Mouse (Mus musculus) stomach, embryonic 16.5 days (tissue): Measurements from ENCODE around the gene Cd200r1. TPM values are rescaled to one million over a fixed set of nuclear protein-coding genes. Genes with fewer than 3 reads are reported as not detected.
A peak's percentile ranks its signal among the peaks of the same experiment; 100 is the strongest.

Experiments
- ATAC-seq: fragments of 200-750 bp; cut with Nextera tagmentation; 2 replicates; pipeline ENCODE4 v1.8.0; 2017; ENCODE audit warnings: moderate number of reproducible peaks, moderate TSS enrichment; ENCODE audit not compliant: insufficient read depth, low FRiP score
- H3K27ac ChIP-seq: fragments of 300-500 bp; sonication (generic); 2 replicates; pipeline ENCODE4 v1.5.1; 2014; ENCODE audit warnings: low read length
- H3K27me3 ChIP-seq: fragments of 300-500 bp; sonication (generic); 2 replicates; pipeline ENCODE4 v1.6.1; 2014; ENCODE audit warnings: low read length, control low read depth, mixed read lengths; ENCODE audit not compliant: control insufficient read depth, insufficient read depth
- H3K36me3 ChIP-seq: fragments of 300-500 bp; sonication (generic); 2 replicates; pipeline ENCODE4 v1.6.1; 2014; ENCODE audit warnings: low read length; ENCODE audit not compliant: control insufficient read depth, insufficient read depth
- H3K4me1 ChIP-seq: fragments of 300-500 bp; sonication (generic); 2 replicates; pipeline ENCODE4 v1.6.1; 2014; ENCODE audit warnings: low read length, control low read depth, mixed read lengths; ENCODE audit not compliant: control insufficient read depth, insufficient read depth
- H3K4me2 ChIP-seq: fragments of 300-500 bp; sonication (generic); 2 replicates; pipeline ENCODE4 v1.6.1; 2014; ENCODE audit warnings: low read depth, low read length, mixed read lengths
- H3K4me3 ChIP-seq: fragments of 300-500 bp; sonication (generic); replicated peaks from 2 replicates; pipeline ENCODE4 v1.5.1; 2014; ENCODE audit warnings: mild to moderate bottlenecking, low read length
- H3K9ac ChIP-seq: fragments of 300-500 bp; sonication (generic); 2 replicates; pipeline ENCODE4 v1.6.1; 2014; ENCODE audit warnings: low read length
- H3K9me3 ChIP-seq: fragments of 300-500 bp; sonication (generic); replicated peaks from 2 replicates; pipeline ENCODE4 v1.6.1; 2016; ENCODE audit warnings: low read length, control low read depth; ENCODE audit not compliant: control insufficient read depth
- WGBS: fragments of 180-500 bp; shearing (Covaris S2); extraction: QIAGEN DNeasy Blood & Tissue Kit; methylation state at CpG from one replicate; pipeline ENCODE4 v1.1.7; 2014; 5-methylcytosine and 5-hydroxymethylcytosine counted together
- polyA plus RNA-seq: library from polyadenylated mRNA; unstranded; fragments of >200 nt; fragmentation: Nextera tagmentation; extraction: Ambion mirVana; gene quantifications from 2 replicates; pipeline ENCODE4 v1.2.1, GENCODE M21; 2015

Gene Cd200r1
- polyA plus RNA-seq, 1 experiment from 2014 or later = 1.7 TPM

GRCm38 (mm10) chr16:44724847-44725246, 40.7 kb upstream of the Cd200r1 start:
- no peaks in the 10 kb centered on the region for H3K9me3 ChIP-seq
- peak overlapping the region; percentile 98 for H3K9ac ChIP-seq
- H3K4me1 ChIP-seq = peaks cover 9% of the 10 kb centered on the region
- WGBS = under 1% methylated on average over 14 of the region's 14 CpGs
- H3K4me2 ChIP-seq = peak overlapping the region; percentile 84
- 0 out of 2 replicates have a peak, but pooled peaks cover 8% of the 10 kb centered on the region for H3K36me3 ChIP-seq
- H3K27ac ChIP-seq = peak overlapping the region; percentile 92
- H3K27me3 ChIP-seq = no peaks in the 10 kb centered on the region
- H3K4me3 ChIP-seq = peak overlapping the region; percentile 73
- ATAC-seq = peak; percentile 15

- H3K4me2 ChIP-seq = peak overlapping the region; percentile 84
- 0 out of 2 replicates have a peak, but pooled peaks cover 8% of the 10 kb centered on the region for H3K36me3 ChIP-seq
- 38% methylated on average over 14 of the region's 14 CpGs for whole genome bisulfite sequencing
- 0 out of 2 replicates have a peak overlapping the region, but pooled peaks have one; percentile 92 for H3K27ac ChIP-seq
- no peak for ATAC-seq
- peak overlapping the region; percentile 73 for H3K4me3 ChIP-seq
- H3K9ac ChIP-seq = peak overlapping the region; percentile 98
- H3K9me3 ChIP-seq = no peaks in the 10 kb centered on the region
- H3K27me3 ChIP-seq = no peaks in the 10 kb centered on the region
- peaks cover 7% of the 10 kb centered on the region for H3K4me1 ChIP-seq
These were observed 40.0 kb upstream of the Cd200r1 start for GRCm38 (mm10) chr16:44725286-44726223.

GRCm38 (mm10) chr16:44727525-44727924, 38.0 kb upstream of the Cd200r1 start:
- H3K9ac ChIP-seq = no peak overlapping the region
- no peaks in the 10 kb centered on the region for H3K9me3 ChIP-seq
- H3K4me2 ChIP-seq = no peak overlapping the region
- H3K4me1 ChIP-seq = peaks cover 7% of the 10 kb centered on the region
- no peak overlapping the region for H3K4me3 ChIP-seq
- peaks cover 26% of the 10 kb centered on the region for H3K36me3 ChIP-seq
- no peak overlapping the region for H3K27ac ChIP-seq
- no peak for ATAC-seq
- WGBS = 91% methylated on average over 3 of the region's 3 CpGs
- no peaks in the 10 kb centered on the region for H3K27me3 ChIP-seq

DNA sequence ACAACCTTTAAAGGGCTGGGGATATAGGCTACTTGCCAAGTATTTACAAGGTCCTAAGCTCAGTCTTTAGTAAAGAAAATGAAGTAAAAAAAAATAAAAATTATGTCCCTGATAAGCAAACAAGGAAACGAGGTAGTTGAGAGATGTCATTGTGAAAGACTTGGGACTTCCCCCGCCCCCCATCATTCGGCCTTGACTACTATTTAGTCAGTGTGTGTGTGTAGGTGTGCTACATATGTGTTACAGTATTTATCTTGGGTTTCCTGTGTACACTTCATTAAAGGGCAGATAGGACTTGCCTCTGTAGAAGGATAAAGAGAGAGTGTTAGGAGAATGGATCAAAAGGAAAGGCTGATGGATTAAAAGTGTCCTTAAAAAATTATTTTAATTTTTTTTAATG, 31.5 kb upstream of the Cd200r1 start:
- no peaks in the 10 kb centered on the region for H3K4me1 ChIP-seq
- no peak overlapping the region for H3K4me2 ChIP-seq
- peaks cover 51% of the 10 kb centered on the region for H3K36me3 ChIP-seq
- WGBS = 76% methylated on average over 3 of the region's 3 CpGs
- H3K27me3 ChIP-seq = no peaks in the 10 kb centered on the region
- ATAC-seq = no peak
- H3K9ac ChIP-seq = no peak overlapping the region
- H3K4me3 ChIP-seq = no peak overlapping the region
- no peaks in the 10 kb centered on the region for H3K9me3 ChIP-seq
- H3K27ac ChIP-seq = no peak overlapping the region

DNA sequence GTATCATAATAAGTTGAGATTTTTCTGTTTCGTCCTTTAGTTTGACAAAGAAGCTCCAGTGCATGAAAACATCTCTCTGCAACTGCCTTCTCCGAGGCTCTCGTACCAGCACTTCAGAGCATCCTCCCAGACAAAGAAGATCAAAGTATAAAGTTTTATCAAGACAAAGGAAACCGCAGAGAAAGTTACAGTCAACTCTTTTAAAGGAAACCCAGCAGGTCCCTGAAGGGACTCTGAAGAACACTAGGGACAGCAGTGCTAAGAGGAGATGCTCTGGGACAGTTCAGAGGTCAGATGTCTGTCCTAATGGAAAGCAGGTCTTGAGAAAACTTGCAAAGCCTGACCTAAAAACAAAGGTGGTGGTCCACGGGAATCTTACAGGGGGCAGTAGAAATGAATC, 29.9 kb upstream of the Cd200r1 start:
- Histone ChIP-seq H3K36me3 (peaks cover 45% of the 10 kb centered on the region), H3K4me1 (no peaks in the 10 kb centered on the region), H3K27me3 (no peaks in the 10 kb centered on the region), H3K9me3 (no peaks in the 10 kb centered on the region), H3K4me3 (no peak overlapping the region), H3K9ac (no peak overlapping the region), H3K4me2 (no peak overlapping the region), H3K27ac (no peak overlapping the region)
- WGBS = 87% methylated on average over 5 of the region's 5 CpGs
- no peak for ATAC-seq

GRCm38 (mm10) chr16:44736118-44736517, 29.4 kb upstream of the Cd200r1 start:
- H3K4me3 ChIP-seq = no peak overlapping the region
- no peak overlapping the region for H3K4me2 ChIP-seq
- no peak overlapping the region for H3K27ac ChIP-seq
- H3K4me1 ChIP-seq = no peaks in the 10 kb centered on the region
- H3K27me3 ChIP-seq = no peaks in the 10 kb centered on the region
- H3K36me3 ChIP-seq = peaks cover 41% of the 10 kb centered on the region
- H3K9ac ChIP-seq = no peak overlapping the region
- 75% methylated on average over 4 of the region's 4 CpGs for WGBS
- H3K9me3 ChIP-seq = no peaks in the 10 kb centered on the region
- ATAC-seq = no peak

DNA sequence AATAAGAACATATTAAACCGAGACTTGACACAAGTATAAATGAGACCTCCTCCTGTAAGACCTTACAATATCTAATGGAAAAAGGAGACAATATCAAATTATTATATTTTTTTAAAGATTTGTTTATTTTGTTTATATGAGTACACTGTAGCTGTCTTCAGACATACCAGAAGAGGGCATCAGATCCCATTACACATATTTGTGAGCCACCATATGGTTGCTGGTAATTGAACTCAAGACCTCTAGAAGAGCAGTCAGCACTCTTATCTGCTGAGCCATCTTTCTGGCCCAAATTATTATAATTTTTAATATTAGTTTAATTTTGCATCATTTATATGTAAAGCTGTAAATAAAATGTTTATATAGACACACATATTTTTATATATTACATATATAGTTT, 22.8 kb upstream of the Cd200r1 start:
- Histone ChIP-seq H3K4me3 (no peak overlapping the region), H3K36me3 (peaks cover 3% of the 10 kb centered on the region), H3K27me3 (no peaks in the 10 kb centered on the region), H3K27ac (no peak overlapping the region), H3K9me3 (no peaks in the 10 kb centered on the region), H3K4me1 (peaks cover 3% of the 10 kb centered on the region), H3K4me2 (no peak overlapping the region), H3K9ac (no peak overlapping the region)
- 85% methylated on average over 1 of the region's 1 CpGs for WGBS
- ATAC-seq = no peak

- 6% methylated on average over 14 of the region's 14 CpGs for WGBS
- Histone ChIP-seq H3K27me3 (no peaks in the 10 kb centered on the region), H3K4me2 (peak overlapping the region; percentile 77), H3K9me3 (no peaks in the 10 kb centered on the region), H3K4me3 (peak overlapping the region; percentile 76), H3K4me1 (peaks cover 3% of the 10 kb centered on the region), H3K36me3 (no peaks in the 10 kb centered on the region), H3K9ac (peak overlapping the region; percentile 88), H3K27ac (peak overlapping the region; percentile 98)
- no peak for ATAC-seq
These were observed 20.1 kb upstream of the Cd200r1 start for GRCm38 (mm10) chr16:44745471-44745865.

DNA sequence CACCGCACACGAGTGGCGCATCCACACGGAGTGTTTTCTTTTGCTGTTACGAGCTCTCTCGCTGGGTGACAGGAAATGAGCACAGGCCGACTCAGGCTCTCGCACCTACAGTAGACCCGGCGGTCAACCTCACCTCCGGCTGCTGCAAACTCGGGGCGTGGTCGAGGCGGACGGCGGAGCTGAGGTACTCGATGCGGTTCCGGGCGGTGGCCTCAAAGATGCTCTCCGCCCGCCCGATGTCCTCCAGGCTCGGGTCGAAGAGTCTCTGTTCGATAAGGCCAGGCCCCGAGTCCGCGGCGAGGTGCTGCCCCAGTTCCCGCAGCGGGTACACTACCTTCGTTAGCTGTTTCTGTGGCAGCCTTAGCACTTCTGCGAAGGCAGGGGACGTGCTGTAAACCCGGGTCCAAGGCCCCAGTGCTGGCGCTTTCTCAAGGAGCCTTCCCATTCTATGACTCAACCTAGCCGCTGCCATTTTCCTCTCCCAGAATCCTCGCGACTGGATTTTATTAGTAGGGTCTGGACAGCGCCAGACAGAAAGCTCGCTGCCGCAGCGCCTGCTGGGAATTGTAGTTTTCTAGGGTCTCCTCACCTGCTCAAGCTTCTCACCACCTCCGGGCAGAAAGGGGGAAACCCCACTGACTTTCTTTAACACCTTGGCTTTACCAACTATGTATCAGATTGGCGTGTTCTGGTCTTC, 19.5 kb upstream of the Cd200r1 start, which contains the start of gene Gtpbp8:
Gene Gtpbp8 (minus strand): TSS at position 498 of the 697 bp plus-strand sequence.
- Histone ChIP-seq H3K4me3 (peak within 1 kb of the TSS; percentile 76), H3K27me3 (no peaks in the 10 kb centered on the region), H3K27ac (peak within 1 kb of the TSS; percentile 98), H3K36me3 (no peaks in the 10 kb centered on the region), H3K9me3 (no peaks in the 10 kb centered on the region), H3K4me1 (peaks cover 3% of the 10 kb centered on the region), H3K9ac (peak within 1 kb of the TSS; percentile 88), H3K4me2 (peak within 1 kb of the TSS; percentile 77)
- ATAC-seq = peak; percentile 95
- under 1% methylated on average over 47 of the region's 47 CpGs for WGBS
